Mouse (Mus musculus): ENCODE results near the gene Rras2.

Rras2 gene

DNA sequence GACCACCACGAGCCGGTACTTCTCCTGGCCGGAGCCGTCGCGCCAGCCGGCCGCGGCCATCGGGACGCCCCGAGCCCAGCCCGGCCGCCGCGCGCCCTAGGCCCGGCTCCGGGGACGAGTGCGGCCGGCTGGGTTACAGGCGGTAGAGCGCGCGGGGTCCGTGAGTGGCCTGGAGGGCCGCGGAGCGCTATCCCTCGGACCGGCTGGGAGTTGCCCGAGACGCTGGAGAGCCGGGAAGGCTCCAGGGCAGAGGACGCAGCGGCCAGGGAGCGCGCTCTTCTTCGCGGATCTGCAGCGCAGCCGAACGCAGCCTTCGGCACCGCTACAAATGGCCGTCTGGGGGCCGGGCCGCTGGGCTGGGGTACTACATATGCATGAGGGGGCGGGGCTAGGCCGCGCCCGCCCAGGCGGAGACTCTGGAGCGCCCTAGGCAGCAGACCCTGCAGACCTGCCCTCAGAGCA is at the start of gene Rras2:
Gene Rras2, minus strand, starts transcription at position 338 of the 462 bp plus-strand sequence.
- no peak for DNase-seq (ENCODE audit: low spot score)

DNA sequence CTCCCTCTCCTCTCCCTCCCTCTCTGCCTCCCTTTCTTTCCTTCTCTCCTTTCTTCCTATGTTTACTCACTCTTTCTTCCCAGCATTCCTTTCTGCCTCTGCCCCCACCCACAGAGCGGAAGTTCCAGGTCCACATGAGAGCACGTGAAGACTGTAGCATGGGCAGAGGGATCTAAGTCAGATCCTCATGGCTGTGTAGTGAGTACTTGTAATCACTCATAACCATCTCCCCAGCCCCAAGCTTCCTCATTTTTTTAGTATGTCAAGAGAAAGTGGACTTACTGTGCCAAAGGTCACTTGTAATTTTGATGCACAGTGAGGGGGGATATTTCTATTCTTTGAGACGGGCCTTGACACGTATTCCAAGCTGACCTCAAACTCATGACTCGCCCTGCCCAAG is 45.4 kb upstream of the Rras2 start:
- no peak for DNase-seq (ENCODE audit: low spot score)

DNA sequence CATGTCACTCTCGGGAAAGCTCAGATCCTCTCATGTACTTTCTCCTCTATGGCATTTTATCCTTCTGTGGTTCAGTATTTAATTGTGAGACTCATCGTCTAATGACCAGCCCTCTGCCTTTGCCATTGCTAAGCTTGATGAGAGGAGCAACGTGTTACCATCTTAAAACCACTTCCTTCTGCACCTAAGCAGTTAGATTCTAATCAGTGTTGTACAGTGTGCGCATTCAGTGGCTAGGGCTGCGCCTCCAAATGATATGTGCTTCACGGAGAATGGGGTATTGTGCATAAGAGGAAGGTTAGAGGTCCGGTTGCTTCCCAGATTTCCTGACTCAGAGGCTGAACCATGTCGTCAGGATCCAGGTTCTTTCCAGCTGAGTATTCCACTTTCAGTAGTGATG is 43.5 kb upstream of the Rras2 start:
- DNase-seq (ENCODE audit: low spot score): no peak

GRCm38 (mm10) chr7:114157716-114158278 is 40.2 kb upstream of the Rras2 start:
- no peak for DNase-seq (ENCODE audit: low spot score)

GRCm38 (mm10) chr7:114156364-114156763 is 38.8 kb upstream of the Rras2 start:
- DNase-seq (ENCODE audit: low spot score): no peak

GRCm38 (mm10) chr7:114155053-114155865 is 37.7 kb upstream of the Rras2 start:
- DNase-seq (ENCODE audit: low spot score): no peak

DNA sequence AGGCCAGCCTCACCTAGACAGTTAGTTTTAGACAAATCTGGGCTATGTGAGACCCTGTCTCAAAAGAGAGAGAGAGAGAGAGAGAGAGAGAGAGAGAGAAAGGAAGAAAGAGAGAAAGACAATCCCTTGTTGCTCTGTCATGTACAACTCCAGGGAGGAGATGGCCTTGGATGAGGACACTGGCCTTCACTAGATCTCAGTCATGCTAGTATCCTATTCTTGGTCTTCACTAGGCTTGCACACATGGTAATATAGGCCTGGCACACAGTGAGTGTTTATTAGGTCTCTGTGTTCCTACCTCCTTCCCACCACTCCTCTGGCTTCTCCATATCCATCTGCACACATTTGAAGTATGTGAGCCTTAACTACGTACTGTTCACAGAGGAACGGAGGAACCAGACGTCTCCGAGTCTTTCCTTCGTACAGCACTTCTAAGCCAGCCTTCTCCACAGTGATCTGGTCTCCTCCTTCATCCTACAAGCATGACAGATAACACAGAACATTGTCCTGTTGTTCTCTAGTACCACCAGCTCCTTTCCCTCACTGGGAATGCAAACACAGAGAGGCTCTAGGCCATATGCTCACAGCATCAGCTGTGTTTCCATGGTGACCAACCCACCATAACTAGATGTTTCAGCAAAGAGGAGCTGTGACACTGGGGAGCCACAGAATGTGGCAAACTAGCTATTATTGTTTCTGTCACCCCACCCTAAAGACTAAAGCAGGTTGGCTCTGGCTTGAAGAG is 33.6 kb upstream of the Rras2 start:
- DNase-seq (ENCODE audit: low spot score): no peak

DNA sequence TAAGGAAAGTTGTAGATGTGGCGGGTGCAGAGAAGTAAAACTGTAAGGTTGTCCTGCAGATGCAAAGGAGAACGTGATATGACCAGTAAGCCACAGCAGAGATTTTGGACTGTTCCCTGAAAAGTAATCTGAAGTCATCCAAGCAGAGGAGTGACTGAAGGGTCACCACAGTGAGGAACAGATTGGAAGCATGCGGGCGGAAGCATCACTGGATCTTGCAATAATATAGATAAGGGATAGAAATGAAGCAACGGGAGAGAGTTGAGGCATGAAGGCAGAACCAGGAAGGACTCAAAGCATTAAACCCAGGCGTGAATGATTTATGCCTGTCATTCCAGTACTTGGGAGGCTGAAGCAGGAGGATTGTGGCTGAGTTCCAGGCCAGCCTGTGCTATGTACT is 32.0 kb upstream of the Rras2 start:
- no peak for DNase-seq (ENCODE audit: low spot score)

DNA sequence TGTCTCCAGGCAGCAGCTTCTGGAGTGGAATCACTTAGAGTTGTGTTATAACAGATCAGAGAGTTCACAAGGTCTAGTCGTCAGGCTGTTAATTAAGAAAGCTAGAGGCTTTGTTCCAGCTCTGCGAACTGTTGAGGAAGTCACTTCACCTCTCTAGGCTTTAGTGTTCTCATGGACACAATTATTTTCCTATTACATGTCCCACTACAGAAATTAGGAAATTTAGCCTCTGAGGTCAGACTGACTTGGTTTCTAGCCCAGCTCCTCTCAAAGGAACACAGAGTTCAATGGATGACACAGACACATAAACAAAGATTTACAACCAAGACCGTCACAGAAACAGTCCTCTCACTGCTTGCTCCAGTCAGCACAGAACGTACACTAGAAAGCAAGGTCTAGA is 31.6 kb upstream of the Rras2 start:
- no peak for DNase-seq (ENCODE audit: low spot score)

DNA sequence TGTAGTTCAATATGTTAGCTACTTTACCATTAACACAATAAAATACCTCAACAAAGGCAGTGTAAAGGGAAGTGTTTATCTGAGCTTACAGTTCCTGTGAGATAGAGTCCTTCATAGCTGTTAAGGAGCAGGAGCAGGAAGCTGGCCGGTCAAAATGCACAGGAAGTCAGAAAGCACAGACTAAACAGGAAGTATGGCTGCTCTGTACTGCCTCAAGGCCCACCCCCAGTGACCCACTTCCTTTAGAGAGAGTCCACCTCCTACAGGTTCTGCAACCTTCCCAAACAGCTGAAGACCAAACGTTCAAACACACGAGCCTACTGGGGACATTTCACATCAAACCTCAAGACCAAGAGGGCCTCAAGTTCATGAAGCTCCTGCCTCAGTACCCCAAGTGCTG is 28.3 kb upstream of the Rras2 start:
- no peak for DNase-seq (ENCODE audit: low spot score)

DNA sequence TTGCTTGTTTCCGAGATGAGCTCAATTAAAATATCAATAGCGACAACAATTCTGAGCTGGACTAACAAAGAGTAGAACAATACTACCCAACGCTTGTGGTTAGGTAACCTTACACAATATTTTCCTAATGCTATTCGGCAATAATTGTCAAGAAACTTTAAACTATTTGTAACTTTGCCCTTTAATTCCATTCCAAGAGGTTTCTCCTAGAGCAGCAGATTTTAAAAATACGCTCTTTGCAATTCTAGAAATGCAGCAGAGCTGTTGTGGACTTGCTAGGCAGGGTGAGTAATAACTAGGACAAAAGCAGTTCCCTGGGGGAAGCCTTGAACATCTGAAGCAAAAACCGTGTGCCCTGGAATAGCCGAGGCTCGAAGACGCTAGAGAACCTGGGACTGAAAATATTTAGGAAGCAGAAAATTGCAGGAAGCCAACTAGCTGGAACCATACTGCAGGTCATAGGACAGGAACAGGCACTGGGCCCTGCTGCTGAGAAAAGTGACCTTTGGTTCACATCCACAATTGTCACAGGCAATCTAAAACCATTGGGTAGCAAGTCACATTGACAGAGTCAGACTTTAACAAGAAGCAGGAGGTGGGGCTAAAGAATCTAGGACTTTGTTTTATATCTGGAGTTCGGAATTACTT is 24.7 kb upstream of the Rras2 start:
- no peak for DNase-seq (ENCODE audit: low spot score)

- no peak for DNase-seq (ENCODE audit: low spot score)
Measured at GRCm38 (mm10) chr7:114140026-114140425, 22.4 kb upstream of the Rras2 start.

GRCm38 (mm10) chr7:114139400-114139799 is 21.8 kb upstream of the Rras2 start:
- no peak for DNase-seq (ENCODE audit: low spot score)

DNA sequence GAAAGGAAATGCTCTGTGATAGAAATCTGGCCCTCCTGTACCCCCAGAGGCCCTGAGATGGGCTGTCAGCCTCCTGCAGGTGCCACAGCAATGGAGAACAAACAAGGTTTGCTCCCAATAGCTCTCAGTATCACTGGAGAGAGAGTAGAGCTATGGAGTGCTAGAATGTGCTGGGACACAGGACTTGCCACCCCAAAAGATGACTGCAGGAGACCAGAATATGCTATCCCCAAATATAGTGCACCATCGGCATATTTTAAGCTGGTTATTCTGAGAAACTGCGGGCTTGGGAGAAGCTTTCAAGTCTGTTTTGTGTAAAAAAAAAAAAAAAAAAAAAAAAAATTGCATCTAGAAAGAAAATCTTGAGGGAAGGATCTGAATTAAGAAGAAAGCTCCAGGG is 20.7 kb upstream of the Rras2 start:
- DNase-seq (ENCODE audit: low spot score): no peak

- no peak for DNase-seq (ENCODE audit: low spot score)
Measured at GRCm38 (mm10) chr7:114135166-114135565, 17.6 kb upstream of the Rras2 start.

DNA sequence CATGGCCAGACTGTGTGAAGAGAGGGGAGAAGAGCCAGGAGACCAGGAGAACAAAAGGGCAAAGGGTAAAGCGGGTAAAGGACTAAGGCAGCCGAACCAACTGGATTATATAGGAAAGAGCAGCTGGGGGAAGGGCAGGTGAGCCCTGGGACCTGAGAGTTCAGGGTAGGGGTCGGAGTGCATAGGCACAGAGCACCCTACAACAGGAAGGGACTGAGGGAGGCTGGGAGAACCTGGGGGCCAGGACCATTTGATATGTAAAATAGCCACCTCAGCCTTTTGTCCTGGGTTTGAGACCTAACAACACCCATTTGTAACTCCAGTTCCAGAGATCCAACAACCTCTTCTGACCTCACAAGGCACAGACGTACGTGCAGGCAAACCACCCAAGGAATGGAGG is 16.4 kb upstream of the Rras2 start:
- no peak for DNase-seq (ENCODE audit: low spot score)

DNA sequence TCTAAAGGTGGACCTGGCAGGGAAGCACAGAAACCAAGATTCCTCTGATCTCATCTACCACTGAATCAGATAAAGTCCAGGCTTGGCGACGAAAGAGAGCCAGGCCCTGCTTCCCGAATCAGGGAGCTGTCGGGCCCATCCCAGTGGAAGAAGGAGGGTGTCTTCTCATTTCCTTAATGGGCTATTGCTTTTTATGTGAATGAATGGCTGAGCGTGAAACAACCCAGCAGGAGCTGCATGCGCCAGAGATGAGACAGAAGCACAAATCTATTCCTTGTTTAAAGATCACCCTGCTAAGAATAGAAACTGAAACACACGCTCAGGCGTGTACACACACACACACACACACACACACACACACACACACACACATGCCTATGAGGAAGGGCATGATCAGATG is 14.7 kb upstream of the Rras2 start:
- DNase-seq (ENCODE audit: low spot score): no peak

DNA sequence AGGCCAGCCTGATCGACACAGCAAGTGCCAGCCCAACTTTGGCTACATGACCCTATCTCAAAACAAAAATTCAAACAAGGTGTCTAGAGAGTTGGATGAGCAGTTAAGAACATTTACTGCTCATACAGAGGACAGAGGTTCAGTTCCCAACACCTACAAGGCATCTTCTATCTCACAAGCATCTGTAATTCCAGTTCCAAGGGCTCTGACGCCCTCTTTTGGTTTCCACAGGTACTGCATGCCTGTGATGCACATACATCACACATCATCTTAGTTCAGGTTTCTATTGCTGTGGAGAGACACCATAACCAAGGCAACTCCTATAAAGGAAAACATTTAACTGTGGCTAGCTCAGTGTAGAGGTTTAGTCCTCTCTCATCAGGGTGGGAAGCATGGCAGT is 11.7 kb upstream of the Rras2 start:
- DNase-seq (ENCODE audit: low spot score): no peak

DNA sequence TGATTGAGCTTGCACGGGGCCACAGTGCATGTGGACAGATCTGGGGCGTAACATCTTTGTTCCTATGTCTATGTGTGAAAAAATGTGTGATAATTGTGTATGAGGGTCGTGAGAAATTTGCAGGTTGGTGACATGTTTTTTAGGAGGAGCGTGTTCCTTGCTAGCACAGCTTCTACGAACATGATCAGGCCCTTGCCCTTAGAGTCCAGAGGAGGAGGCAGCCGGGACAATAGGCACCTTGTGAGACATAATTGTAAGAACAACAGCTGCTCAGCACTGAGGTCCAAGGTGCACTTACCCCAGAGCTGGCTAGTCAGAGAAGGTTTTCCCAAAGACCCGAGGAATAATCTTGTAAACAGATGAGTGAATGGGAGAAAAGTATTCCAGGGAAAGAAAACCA is 599 bp upstream of the Rras2 start:
- DNase-seq (ENCODE audit: low spot score): no peak

- no peak for DNase-seq (ENCODE audit: low spot score)
Measured at GRCm38 (mm10) chr7:114116711-114117351, 750 bp downstream of the Rras2 start.

DNA sequence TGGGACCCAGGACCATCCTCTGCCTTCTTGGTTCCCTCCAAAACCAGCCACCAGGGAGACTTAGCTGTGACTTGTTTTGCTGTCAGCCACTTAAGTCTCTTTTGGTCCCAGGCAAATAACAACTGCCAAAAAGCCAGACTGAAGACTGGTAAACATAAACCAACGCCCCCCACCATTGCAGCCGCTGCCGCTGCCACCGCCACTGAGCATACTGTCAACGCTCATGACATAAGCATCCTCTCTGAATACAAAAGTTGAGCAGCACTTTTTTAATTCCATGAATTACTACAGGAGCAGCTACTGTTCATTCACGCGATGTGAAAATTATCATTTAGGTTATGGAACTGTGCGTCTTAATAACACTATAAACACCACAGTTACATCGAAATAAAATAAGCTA is 1.6 kb downstream of the Rras2 start:
- DNase-seq (ENCODE audit: low spot score): no peak

- no peak for DNase-seq (ENCODE audit: low spot score)
Measured at GRCm38 (mm10) chr7:114114976-114115375, 2.6 kb downstream of the Rras2 start.
